Mouse (Mus musculus) embryonic facial prominence, embryonic 13.5 days (tissue): ENCODE measurements around the gene Cda. TPM values are rescaled to one million over a fixed set of nuclear protein-coding genes. Genes with fewer than 3 reads are reported as not detected.

ENCODE experiments used
- ATAC-seq: fragments of 200-750 bp; cut with Nextera tagmentation; 2 replicates; pipeline ENCODE4 v1.8.0; 2017; ENCODE audit warnings: low read depth; ENCODE audit not compliant: insufficient number of reproducible peaks, insufficient read depth, low FRiP score, low TSS enrichment
- H3K27ac ChIP-seq: fragments of 300-500 bp; sonication (generic); 2 replicates; pipeline ENCODE4 v1.5.1; 2015; ENCODE audit warnings: moderate library complexity, mild to moderate bottlenecking, inconsistent platforms
- H3K27me3 ChIP-seq: fragments of 300-500 bp; sonication (generic); 2 replicates; pipeline ENCODE4 v1.6.1; 2015; ENCODE audit warnings: mild to moderate bottlenecking, inconsistent platforms
- H3K36me3 ChIP-seq: fragments of 300-500 bp; sonication (generic); 2 replicates; pipeline ENCODE4 v1.6.1; 2015; ENCODE audit warnings: mild to moderate bottlenecking, inconsistent platforms
- H3K4me1 ChIP-seq: fragments of 300-500 bp; sonication (generic); 2 replicates; pipeline ENCODE4 v1.6.1; 2015; ENCODE audit warnings: inconsistent platforms
- H3K4me2 ChIP-seq: fragments of 300-500 bp; sonication (generic); 2 replicates; pipeline ENCODE4 v1.6.1; 2015; ENCODE audit warnings: moderate library complexity, mild to moderate bottlenecking, inconsistent platforms
- H3K4me3 ChIP-seq: fragments of 300-500 bp; sonication (generic); 2 replicates; pipeline ENCODE4 v1.5.1; 2015; ENCODE audit warnings: mild to moderate bottlenecking, inconsistent platforms
- H3K9ac ChIP-seq: fragments of 300-500 bp; sonication (generic); 2 replicates; pipeline ENCODE4 v1.6.1; 2015; ENCODE audit warnings: mild to moderate bottlenecking, inconsistent platforms
- H3K9me3 ChIP-seq: fragments of 300-500 bp; sonication (generic); 2 replicates; pipeline ENCODE4 v1.6.1; 2016; ENCODE audit warnings: inconsistent platforms
- WGBS: fragments of 180-500 bp; shearing (Covaris S2); methylation state at CpG from one replicate; pipeline ENCODE4 v1.1.7; 2015; ENCODE audit warnings: mixed read lengths; 5-methylcytosine and 5-hydroxymethylcytosine counted together
- microRNA-seq: library from miRNA; unstranded; fragments of <30 nt; microRNA quantifications from one replicate; pipeline ENCODE4, GENCODE M21; 2016
- polyA plus RNA-seq: library from polyadenylated mRNA; unstranded; fragments of >200 nt; fragmentation: Nextera tagmentation; extraction: Ambion mirVana; gene quantifications from 2 replicates; pipeline ENCODE4 v1.2.1, GENCODE M21; 2015

Gene Cda
- polyA plus RNA-seq, 1 experiment from 2014 or later: 4.1 TPM

- Histone ChIP-seq H3K4me1 (peaks cover 27% of the 10 kb centered on the region), H3K9me3 (no peaks in the 10 kb centered on the region), H3K36me3 (peaks cover 21% of the 10 kb centered on the region), H3K4me2 (peak overlapping the region; percentile 92), H3K4me3 (peak overlapping the region; percentile 98), H3K27ac (peak overlapping the region; percentile 45), H3K27me3 (no peaks in the 10 kb centered on the region), H3K9ac (peak overlapping the region; percentile 80)
- 16% methylated on average over 18 of the region's 18 CpGs for WGBS
- ATAC-seq: no peak
Observed at GRCm38 (mm10) chr4:138303742-138304141, 64.0 kb downstream of the Cda start.

GRCm38 (mm10) chr4:138303011-138303410 lies 64.8 kb downstream of the Cda start:
- H3K4me1 ChIP-seq: peaks cover 27% of the 10 kb centered on the region
- no peak overlapping the region for H3K27ac ChIP-seq
- no peaks in the 10 kb centered on the region for H3K27me3 ChIP-seq
- no peak for ATAC-seq
- H3K9me3 ChIP-seq: no peaks in the 10 kb centered on the region
- H3K36me3 ChIP-seq: peaks cover 15% of the 10 kb centered on the region
- peak overlapping the region; percentile 80; the same call in 1 of the 2 replicates for H3K9ac ChIP-seq
- WGBS: 92% methylated on average over 3 of the region's 3 CpGs
- no peak overlapping the region for H3K4me3 ChIP-seq
- 0 out of 2 replicates have a peak overlapping the region, but pooled peaks have one; percentile 92 for H3K4me2 ChIP-seq

GRCm38 (mm10) chr4:138301271-138301780 lies 66.5 kb downstream of the Cda start:
- Histone ChIP-seq H3K9me3 (no peaks in the 10 kb centered on the region), H3K4me1 (peaks cover 23% of the 10 kb centered on the region), H3K27me3 (no peaks in the 10 kb centered on the region), H3K36me3 (no peaks in the 10 kb centered on the region), H3K4me3 (no peak overlapping the region), H3K9ac (no peak overlapping the region), H3K4me2 (no peak overlapping the region), H3K27ac (no peak overlapping the region)
- 84% methylated on average over 10 of the region's 10 CpGs for WGBS
- ATAC-seq: no peak

GRCm38 (mm10) chr4:138293949-138294550 lies 73.7 kb downstream of the Cda start:
- Histone ChIP-seq H3K4me1 (no peaks in the 10 kb centered on the region), H3K9ac (no peak overlapping the region), H3K9me3 (no peaks in the 10 kb centered on the region), H3K4me2 (no peak overlapping the region), H3K27ac (no peak overlapping the region), H3K4me3 (no peak overlapping the region), H3K27me3 (no peaks in the 10 kb centered on the region), H3K36me3 (no peaks in the 10 kb centered on the region)
- no peak for ATAC-seq
- 76% methylated on average over 11 of the region's 14 CpGs for WGBS

- Histone ChIP-seq H3K9me3 (no peaks in the 10 kb centered on the region), H3K36me3 (no peaks in the 10 kb centered on the region), H3K4me2 (no peak overlapping the region), H3K9ac (no peak overlapping the region), H3K4me1 (no peaks in the 10 kb centered on the region), H3K4me3 (no peak overlapping the region), H3K27ac (no peak overlapping the region), H3K27me3 (no peaks in the 10 kb centered on the region)
- ATAC-seq: no peak
- 79% methylated on average over 18 of the region's 18 CpGs for WGBS
Observed at GRCm38 (mm10) chr4:138293261-138293948, 74.4 kb downstream of the Cda start.

GRCm38 (mm10) chr4:138292028-138292427 lies 75.8 kb downstream of the Cda start:
- H3K36me3 ChIP-seq: no peaks in the 10 kb centered on the region
- H3K4me2 ChIP-seq: no peak overlapping the region
- H3K27me3 ChIP-seq: 0 out of 2 replicates have a peak, but pooled peaks cover 5% of the 10 kb centered on the region
- no peaks in the 10 kb centered on the region for H3K9me3 ChIP-seq
- ATAC-seq: no peak
- WGBS: 91% methylated on average over 13 of the region's 13 CpGs
- no peak overlapping the region for H3K4me3 ChIP-seq
- H3K27ac ChIP-seq: no peak overlapping the region
- H3K9ac ChIP-seq: no peak overlapping the region
- H3K4me1 ChIP-seq: no peaks in the 10 kb centered on the region

- Histone ChIP-seq H3K4me3 (no peak overlapping the region), H3K27ac (no peak overlapping the region), H3K4me1 (no peaks in the 10 kb centered on the region), H3K9me3 (0 out of 2 replicates have a peak, but pooled peaks cover 3% of the 10 kb centered on the region), H3K27me3 (0 out of 2 replicates have a peak, but pooled peaks cover 5% of the 10 kb centered on the region), H3K4me2 (no peak overlapping the region), H3K36me3 (no peaks in the 10 kb centered on the region), H3K9ac (no peak overlapping the region)
- 78% methylated on average over 7 of the region's 7 CpGs for WGBS
- ATAC-seq: no peak
Observed at GRCm38 (mm10) chr4:138288691-138289090, 79.1 kb downstream of the Cda start.

Small RNAs within 50 kb of the gene (microRNA-seq; reads per million reads assigned to microRNA genes)
- gene Gm27646: not detected
- 1.8 reads per million, percentile 3 among the genes with 10 or more reads in this experiment for gene Mir7019

Other genes with a start within 250 kb of the Cda start
- gene Hp1bp3, start 151.7 kb downstream of the Cda start, polyA plus RNA-seq: 218 and 228 TPM in 2 replicates
- 0.79 and 1.2 TPM in 2 replicates for gene Sh2d5, start 117.6 kb downstream of the Cda start, polyA plus RNA-seq
- gene Kif17, start 117.6 kb downstream of the Cda start, polyA plus RNA-seq: 1.4 and 1.7 TPM in 2 replicates
- 317 and 321 TPM in 2 replicates for gene Ddost, start 63.3 kb downstream of the Cda start, polyA plus RNA-seq
- gene Pink1, start 41.7 kb downstream of the Cda start, polyA plus RNA-seq: 54.7 and 57.5 TPM in 2 replicates
- gene Fam43b, start 28.5 kb upstream of the Cda start, polyA plus RNA-seq: 0.18 and 0.25 TPM in 2 replicates
- 15.3 and 19.1 TPM in 2 replicates for gene Mul1, start 66.7 kb upstream of the Cda start, polyA plus RNA-seq
- 2.4 and 2.5 TPM in 2 replicates for gene Camk2n1, start 86.3 kb upstream of the Cda start, polyA plus RNA-seq